Mouse (Mus musculus): Measurements from ENCODE around the gene Btbd35f19.
A peak's percentile ranks its signal among the peaks of the same experiment; 100 is the strongest.
"Not testable (repeated sequence)": the region's sequence is repeated elsewhere in the genome, so short reads cannot be mapped to it uniquely, and the experiment has no call there.

Btbd35f19 gene

GRCm38 (mm10) chrX:31383818-31384217 lies at the start of gene Btbd35f19:
TSS of gene Btbd35f19 (minus strand) at chrX:31383918.
- DNase-seq (ENCODE audit: low spot score in 2 of 2): not testable (repeated sequence)

GRCm38 (mm10) chrX:31341924-31342323 lies 41.8 kb downstream of the Btbd35f19 start:
- DNase-seq (ENCODE audit: low spot score in 2 of 2): peak in 1 of 2 experiments; percentile 2

DNA sequence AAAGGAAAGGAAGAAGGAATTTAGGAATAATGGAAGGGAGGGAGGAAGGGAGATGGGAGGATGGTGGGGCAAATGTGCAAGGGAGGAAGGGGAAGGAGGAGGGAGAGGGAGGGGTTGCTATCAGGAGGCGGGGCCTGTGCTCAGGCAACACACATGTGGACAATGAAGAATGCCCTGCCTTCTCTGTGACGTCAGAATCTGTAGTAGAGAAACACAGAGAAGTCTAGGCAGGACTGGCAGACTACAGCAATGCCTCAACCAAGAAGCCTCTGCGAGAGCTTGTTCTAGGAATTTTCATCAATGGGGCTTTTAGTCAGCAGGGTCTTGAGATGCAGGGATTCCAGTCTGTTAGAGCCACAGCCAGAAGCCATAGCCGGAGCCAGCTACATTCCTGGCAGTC lies 47.6 kb downstream of the Btbd35f19 start, which contains the start of gene Btbd35f26:
TSS of gene Btbd35f26 (plus strand) at position 301 of the 400 bp plus-strand sequence.
- DNase-seq (ENCODE audit: low spot score in 2 of 2): not testable (repeated sequence)
